Mouse (Mus musculus): ENCODE results near the gene Cblc. TPM values are rescaled to one million over a fixed set of nuclear protein-coding genes. Genes with fewer than 3 reads are reported as not detected.
A peak's percentile ranks its signal among the peaks of the same experiment; 100 is the strongest.

Cblc gene
- total and polyA plus RNA-seq, 2 experiments = 17.8 to 23.0 TPM

DNA sequence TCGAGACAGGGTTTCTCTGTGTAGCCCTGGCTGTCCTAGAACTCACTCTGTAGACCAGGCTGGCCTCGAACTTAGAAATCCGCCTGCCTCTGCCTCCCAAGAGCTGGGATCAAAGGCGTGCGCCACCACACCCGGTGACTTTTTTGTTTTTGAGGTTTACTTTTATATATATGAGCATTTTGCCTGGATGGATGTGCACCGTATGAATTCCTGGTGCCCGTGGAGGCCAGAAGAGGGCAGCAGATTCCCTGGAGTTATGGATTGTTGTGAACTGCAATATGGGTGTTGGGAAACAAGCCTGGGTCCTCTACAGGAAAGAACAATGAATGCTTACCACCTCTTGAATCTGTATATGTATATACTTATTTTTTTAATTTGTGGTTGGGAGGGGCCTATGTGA, 44.0 kb downstream of the Cblc start:
- WGBS = 82% methylated on average over 8 of the region's 8 CpGs
- Histone ChIP-seq H3K4me3 (ENCODE audit: insufficient read depth, low read depth, low read length) (no peak overlapping the region), H3K27ac (replicated peaks; ENCODE audit: insufficient read depth, low read depth, low read length) (no peak overlapping the region), H3K27me3 (ENCODE audit: control insufficient read depth, insufficient read depth, low read length) (no peaks in the 10 kb centered on the region), H3K36me3 (ENCODE audit: control insufficient read depth, insufficient read depth, low read length) (no peaks in the 10 kb centered on the region), H3K79me2 (ENCODE audit: control insufficient read depth, insufficient read depth, low read length) (peaks cover 6% of the 10 kb centered on the region; the same call in 1 of the 2 replicates), H3K9ac (ENCODE audit: low read depth, low read length) (no peak overlapping the region), H3K4me1 (ENCODE audit: control insufficient read depth, insufficient read depth, low read length) (peaks cover 8% of the 10 kb centered on the region)
- TF ChIP-seq CTCF (IDR thresholded peaks at IDR 0.05; ENCODE audit: low read depth, low read length) = peak; percentile 70
- no peak for TF ChIP-seq POLR2A (IDR thresholded peaks at IDR 0.05; ENCODE audit: extremely low read depth, insufficient read depth, low read length)
- peak; percentile 49 for DNase-seq (ENCODE audit: extremely low read depth, low read depth, low spot score)

DNA sequence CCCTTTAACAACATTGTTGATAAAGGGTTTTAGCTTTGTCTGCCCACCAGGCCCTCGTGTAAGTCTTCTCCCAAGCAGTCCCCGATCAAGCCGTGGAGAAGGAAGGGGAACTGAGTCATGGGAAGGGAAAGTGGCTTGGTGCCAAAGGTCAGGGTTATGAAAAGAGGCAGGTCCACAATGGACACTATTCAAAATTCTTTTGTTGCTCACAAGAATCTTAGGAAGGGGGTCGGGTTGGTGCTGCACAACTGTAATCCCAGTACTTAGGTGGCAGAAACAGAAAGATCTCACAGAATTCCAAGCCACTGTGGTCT, 45.6 kb downstream of the Cblc start:
- Histone ChIP-seq H3K36me3 (ENCODE audit: control insufficient read depth, insufficient read depth, low read length) (no peaks in the 10 kb centered on the region), H3K79me2 (ENCODE audit: control insufficient read depth, insufficient read depth, low read length) (peaks cover 14% of the 10 kb centered on the region; the same call in 1 of the 2 replicates), H3K27ac (replicated peaks; ENCODE audit: insufficient read depth, low read depth, low read length) (peak overlapping the region; percentile 84), H3K9ac (ENCODE audit: low read depth, low read length) (no peak overlapping the region), H3K27me3 (ENCODE audit: control insufficient read depth, insufficient read depth, low read length) (no peaks in the 10 kb centered on the region), H3K4me3 (ENCODE audit: insufficient read depth, low read depth, low read length) (no peak overlapping the region), H3K4me1 (ENCODE audit: control insufficient read depth, insufficient read depth, low read length) (peaks cover 16% of the 10 kb centered on the region)
- 43% methylated on average over 4 of the region's 4 CpGs for WGBS
- TF ChIP-seq POLR2A (IDR thresholded peaks at IDR 0.05; ENCODE audit: extremely low read depth, insufficient read depth, low read length) (no peak), CTCF (IDR thresholded peaks at IDR 0.05; ENCODE audit: low read depth, low read length) (no peak)
- DNase-seq (ENCODE audit: extremely low read depth, low read depth, low spot score) = peak; percentile 8

DNA sequence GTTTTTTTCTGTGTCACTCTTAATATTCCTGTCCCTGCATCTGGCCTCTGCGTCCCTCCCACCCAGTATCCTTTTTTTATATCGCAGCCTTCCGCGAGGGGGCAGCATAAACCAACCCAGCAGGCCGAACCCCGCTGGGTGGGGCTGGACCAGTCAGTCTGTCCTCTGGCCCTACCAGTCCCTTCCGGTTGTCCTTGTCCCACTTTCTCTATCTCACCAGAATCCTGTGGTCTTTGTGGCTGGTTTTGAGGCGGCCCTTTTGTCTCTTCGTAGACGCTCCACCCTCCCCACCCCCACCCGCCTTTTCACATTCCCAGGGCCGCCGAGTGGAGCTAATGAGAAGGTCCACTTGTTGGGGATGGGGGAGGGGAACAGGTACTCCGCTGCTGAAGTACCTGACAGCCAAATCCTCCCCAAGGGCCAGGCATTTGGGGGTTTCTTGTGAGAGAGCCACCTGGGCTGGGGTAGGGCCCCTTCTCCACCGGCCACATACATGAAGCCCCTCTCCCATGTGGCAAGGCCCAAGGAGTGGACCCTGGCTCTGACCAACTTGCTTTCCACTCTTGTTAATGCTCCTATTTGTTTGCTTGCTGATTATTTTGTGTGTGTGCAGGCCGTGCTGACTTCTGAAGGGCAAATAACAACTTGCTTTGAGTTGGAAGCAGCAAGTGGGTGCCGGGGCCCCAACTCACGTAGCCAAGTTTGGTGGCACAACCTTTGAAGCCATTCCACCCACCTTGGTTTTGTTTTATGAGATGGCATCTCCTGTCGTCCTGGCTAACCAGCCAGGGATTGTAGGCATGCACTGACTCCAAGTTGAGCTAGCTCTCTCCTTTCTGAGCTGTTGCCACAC, 46.2 kb downstream of the Cblc start, which contains the start of gene Nectin2:
Gene Nectin2 (minus strand): TSS at position 267 of the 853 bp plus-strand sequence.
- H3K4me3 ChIP-seq (ENCODE audit: insufficient read depth, low read depth, low read length) = peak within 1 kb of the TSS; percentile 84
- H3K36me3 ChIP-seq (ENCODE audit: control insufficient read depth, insufficient read depth, low read length) = no peaks in the 10 kb centered on the region
- H3K27me3 ChIP-seq (ENCODE audit: control insufficient read depth, insufficient read depth, low read length) = no peaks in the 10 kb centered on the region
- WGBS = 7% methylated on average over 19 of the region's 19 CpGs
- H3K79me2 ChIP-seq (ENCODE audit: control insufficient read depth, insufficient read depth, low read length) = peaks cover 14% of the 10 kb centered on the region; the same call in 1 of the 2 replicates
- peaks cover 16% of the 10 kb centered on the region for H3K4me1 ChIP-seq (ENCODE audit: control insufficient read depth, insufficient read depth, low read length)
- H3K27ac ChIP-seq (replicated peaks; ENCODE audit: insufficient read depth, low read depth, low read length) = peak within 1 kb of the TSS; percentile 96
- peak; percentile 81 for DNase-seq (ENCODE audit: extremely low read depth, low read depth, low spot score)
- TF ChIP-seq CTCF (IDR thresholded peaks at IDR 0.05; ENCODE audit: low read depth, low read length) = peak; percentile 85
- no peak for TF ChIP-seq POLR2A (IDR thresholded peaks at IDR 0.05; ENCODE audit: extremely low read depth, insufficient read depth, low read length)
- H3K9ac ChIP-seq (ENCODE audit: low read depth, low read length) = peak within 1 kb of the TSS; percentile 89

DNA sequence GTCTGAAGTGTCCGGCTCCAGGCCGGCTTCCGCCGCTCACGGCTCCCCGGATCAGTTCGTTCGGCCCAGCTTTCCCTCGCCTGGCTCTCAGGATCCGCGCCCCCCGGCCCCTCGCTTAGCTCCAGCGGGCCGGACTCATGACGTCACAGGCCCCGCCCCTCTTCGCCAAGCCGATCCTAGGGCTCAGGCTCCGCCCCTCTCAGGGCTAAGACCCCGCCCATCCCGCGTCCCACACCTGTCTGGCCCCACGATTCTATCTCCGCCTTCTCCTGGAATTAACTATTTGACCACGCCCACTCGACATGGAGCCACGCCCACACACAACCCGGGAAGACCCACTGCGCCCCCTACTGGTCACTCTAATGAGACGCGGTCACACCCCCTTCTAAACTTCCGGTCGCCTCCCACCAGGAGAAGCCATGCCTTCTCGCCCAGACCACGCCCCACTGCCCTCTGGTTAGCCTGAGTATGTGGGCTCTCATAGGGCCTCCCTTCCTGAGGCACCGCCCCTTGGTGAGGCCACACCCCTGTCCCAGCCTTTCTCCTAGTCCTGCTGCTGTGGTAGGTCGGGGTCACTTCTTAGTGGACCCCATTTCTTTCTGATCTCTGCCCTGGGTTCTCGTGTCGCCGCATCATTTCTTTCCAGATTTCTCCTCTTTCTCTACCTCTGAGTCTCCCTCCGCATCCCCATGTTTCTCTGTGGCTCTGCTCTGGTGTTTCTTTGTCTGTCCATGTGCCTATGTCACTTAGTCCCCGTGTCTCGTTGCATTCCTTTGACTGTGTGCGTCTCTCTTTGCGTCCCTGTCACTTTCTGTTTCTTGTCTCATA, 47.0 kb downstream of the Cblc start:
- H3K27me3 ChIP-seq (ENCODE audit: control insufficient read depth, insufficient read depth, low read length) = no peaks in the 10 kb centered on the region
- H3K4me1 ChIP-seq (ENCODE audit: control insufficient read depth, insufficient read depth, low read length) = peaks cover 16% of the 10 kb centered on the region
- peak; percentile 95 for DNase-seq (ENCODE audit: extremely low read depth, low read depth, low spot score)
- H3K79me2 ChIP-seq (ENCODE audit: control insufficient read depth, insufficient read depth, low read length) = peaks cover 14% of the 10 kb centered on the region; the same call in 1 of the 2 replicates
- TF ChIP-seq CTCF (IDR thresholded peaks at IDR 0.05; ENCODE audit: low read depth, low read length) = peak; percentile 89
- peak; percentile 65 for TF ChIP-seq POLR2A (IDR thresholded peaks at IDR 0.05; ENCODE audit: extremely low read depth, insufficient read depth, low read length)
- WGBS = under 1% methylated on average over 45 of the region's 46 CpGs
- H3K4me3 ChIP-seq (ENCODE audit: insufficient read depth, low read depth, low read length) = peak overlapping the region; percentile 84
- no peaks in the 10 kb centered on the region for H3K36me3 ChIP-seq (ENCODE audit: control insufficient read depth, insufficient read depth, low read length)
- peak overlapping the region; percentile 89 for H3K9ac ChIP-seq (ENCODE audit: low read depth, low read length)
- peak overlapping the region; percentile 96 for H3K27ac ChIP-seq (replicated peaks; ENCODE audit: insufficient read depth, low read depth, low read length)

DNA sequence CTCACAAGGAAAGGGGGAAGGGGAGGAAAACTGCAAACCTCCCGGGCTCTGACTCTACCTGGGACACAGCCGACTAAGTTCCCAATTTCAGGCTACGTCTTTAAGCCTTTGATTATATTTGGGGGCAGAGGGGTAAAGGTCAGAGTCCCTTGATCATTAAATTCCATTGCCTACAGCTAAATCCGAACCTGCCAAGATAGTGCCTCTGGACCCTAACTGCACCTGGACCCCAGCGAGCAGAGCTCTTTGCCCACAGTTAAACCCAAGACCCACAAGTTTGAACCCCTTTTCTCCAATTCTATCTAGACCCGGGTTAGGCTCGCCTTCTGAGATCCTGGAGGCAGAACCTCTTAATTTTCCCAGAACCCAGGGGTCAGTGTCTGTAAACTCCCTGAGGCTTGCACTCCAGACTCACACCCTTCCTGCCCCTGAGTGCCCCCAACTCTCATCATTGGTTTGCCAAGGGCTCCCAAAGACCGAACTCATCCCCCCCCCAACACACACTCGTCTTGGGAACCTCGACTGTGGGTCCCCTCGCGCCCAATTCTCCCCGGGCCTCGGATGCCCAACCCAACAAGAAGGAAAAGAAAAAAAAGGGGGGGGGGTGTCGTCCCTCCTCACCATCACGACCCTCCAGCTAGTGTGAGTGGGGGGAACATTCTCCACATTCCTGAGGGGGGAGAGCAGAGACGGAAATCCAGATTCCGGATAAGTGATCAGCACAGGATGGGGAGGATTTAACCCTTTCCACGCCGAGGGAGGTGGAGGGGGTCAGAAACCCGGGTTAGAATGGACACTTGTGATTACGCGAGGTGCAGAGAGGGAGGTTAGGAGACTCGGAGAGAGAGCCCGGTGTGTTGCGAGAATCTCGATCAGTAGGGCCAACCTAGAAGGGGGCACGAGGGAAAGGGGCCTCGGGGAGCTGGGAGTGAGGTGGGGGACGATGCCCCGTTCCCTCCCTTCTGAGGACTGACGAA, 48.1 kb downstream of the Cblc start:
- 1% methylated on average over 32 of the region's 32 CpGs for WGBS
- Histone ChIP-seq H3K36me3 (ENCODE audit: control insufficient read depth, insufficient read depth, low read length) (no peaks in the 10 kb centered on the region), H3K27me3 (ENCODE audit: control insufficient read depth, insufficient read depth, low read length) (no peaks in the 10 kb centered on the region), H3K27ac (replicated peaks; ENCODE audit: insufficient read depth, low read depth, low read length) (peak overlapping the region; percentile 96), H3K4me1 (ENCODE audit: control insufficient read depth, insufficient read depth, low read length) (peaks cover 16% of the 10 kb centered on the region), H3K79me2 (ENCODE audit: control insufficient read depth, insufficient read depth, low read length) (peaks cover 14% of the 10 kb centered on the region; the same call in 1 of the 2 replicates), H3K4me3 (ENCODE audit: insufficient read depth, low read depth, low read length) (peak overlapping the region; percentile 84), H3K9ac (ENCODE audit: low read depth, low read length) (peak overlapping the region; percentile 89)
- TF ChIP-seq POLR2A (IDR thresholded peaks at IDR 0.05; ENCODE audit: extremely low read depth, insufficient read depth, low read length) = no peak
- no peak for TF ChIP-seq CTCF (IDR thresholded peaks at IDR 0.05; ENCODE audit: low read depth, low read length)
- DNase-seq (ENCODE audit: extremely low read depth, low read depth, low spot score) = peak; percentile 69
